Mouse (Mus musculus): ENCODE results near the gene Cyp2d34.

GRCm38 (mm10) chr15:82644371-82644770 is 23.6 kb upstream of the Cyp2d34 start:
- no peak for TF ChIP-seq POLR2A (IDR thresholded peaks at IDR 0.05; ENCODE audit: insufficient read length, low read depth)
- no peak for TF ChIP-seq POLR2AphosphoS2 (IDR thresholded peaks at IDR 0.05; ENCODE audit: insufficient read length, low read depth)
- no peak for TF ChIP-seq MAX (IDR thresholded peaks at IDR 0.05; ENCODE audit: low read depth)
- no peak for TF ChIP-seq SRF (IDR thresholded peaks at IDR 0.05; ENCODE audit: control insufficient read depth, insufficient read length, low read depth)
- TF ChIP-seq CEBPB (IDR thresholded peaks at IDR 0.05; ENCODE audit: insufficient read depth, poor library complexity, severe bottlenecking): no peak
- no peak for TF ChIP-seq MYOD1 (IDR thresholded peaks at IDR 0.05; ENCODE audit: control insufficient read depth in 1 of 3, insufficient read length in 2 of 3, low read depth in 2 of 3)

Data from myocyte (in vitro differentiated cells).